Mouse (Mus musculus): ENCODE data around the gene Nr1h3.
"Not testable (repeated sequence)": the region's sequence is repeated elsewhere in the genome, so short reads cannot be mapped to it uniquely, and the experiment has no call there.

Gene Nr1h3

DNA sequence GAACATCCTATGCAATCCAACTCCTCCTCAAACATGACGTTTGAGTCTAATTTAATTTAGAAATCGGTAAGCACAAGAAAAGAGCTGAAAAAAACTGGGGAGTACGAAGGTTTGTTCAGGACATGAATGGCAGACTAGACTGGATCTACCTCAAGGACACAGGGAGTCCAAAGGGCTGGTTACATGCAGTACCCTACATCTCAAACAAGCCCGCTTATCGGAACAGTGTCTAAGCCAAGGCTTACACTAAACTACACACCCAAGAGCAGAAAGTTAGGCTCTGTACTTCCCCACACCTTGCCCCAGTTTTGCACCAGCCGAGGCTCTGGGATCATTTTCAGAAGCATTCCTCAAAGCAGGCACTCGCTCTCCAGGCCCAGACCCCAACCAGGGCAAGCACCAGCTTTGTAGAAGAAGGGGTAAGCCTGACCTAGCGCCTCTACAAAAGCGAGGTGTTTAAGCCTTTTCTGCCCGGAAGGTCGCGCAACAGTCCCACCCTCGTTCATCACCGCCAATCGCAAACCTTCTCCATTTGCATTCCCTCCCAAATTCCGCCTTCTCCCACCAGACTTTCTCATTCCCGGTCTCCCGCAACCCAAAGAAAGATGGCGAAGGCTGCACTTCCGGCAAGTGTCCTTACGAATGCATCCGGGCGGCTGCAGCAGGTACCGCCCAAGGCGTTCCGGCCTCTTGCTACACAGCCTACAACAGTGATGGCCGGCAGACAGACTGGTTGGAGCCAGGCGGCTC lies at the start of gene Nr1h3, which contains the start of gene Acp2:
Gene Nr1h3, minus strand, starts transcription at position 613 of the 750 bp plus-strand sequence.
Gene Acp2, plus strand, starts transcription at position 664 of the 750 bp plus-strand sequence.
- DNase-seq (ENCODE audit: low spot score in 2 of 2), result peak; percentile 89 to 94

GRCm38 (mm10) chr2:91252001-91252400 lies 49.4 kb upstream of the Nr1h3 start:
- DNase-seq (ENCODE audit: low spot score in 2 of 2), result no peak

GRCm38 (mm10) chr2:91248366-91248765 lies 45.7 kb upstream of the Nr1h3 start:
- DNase-seq (ENCODE audit: low spot score in 2 of 2), result no peak

DNA sequence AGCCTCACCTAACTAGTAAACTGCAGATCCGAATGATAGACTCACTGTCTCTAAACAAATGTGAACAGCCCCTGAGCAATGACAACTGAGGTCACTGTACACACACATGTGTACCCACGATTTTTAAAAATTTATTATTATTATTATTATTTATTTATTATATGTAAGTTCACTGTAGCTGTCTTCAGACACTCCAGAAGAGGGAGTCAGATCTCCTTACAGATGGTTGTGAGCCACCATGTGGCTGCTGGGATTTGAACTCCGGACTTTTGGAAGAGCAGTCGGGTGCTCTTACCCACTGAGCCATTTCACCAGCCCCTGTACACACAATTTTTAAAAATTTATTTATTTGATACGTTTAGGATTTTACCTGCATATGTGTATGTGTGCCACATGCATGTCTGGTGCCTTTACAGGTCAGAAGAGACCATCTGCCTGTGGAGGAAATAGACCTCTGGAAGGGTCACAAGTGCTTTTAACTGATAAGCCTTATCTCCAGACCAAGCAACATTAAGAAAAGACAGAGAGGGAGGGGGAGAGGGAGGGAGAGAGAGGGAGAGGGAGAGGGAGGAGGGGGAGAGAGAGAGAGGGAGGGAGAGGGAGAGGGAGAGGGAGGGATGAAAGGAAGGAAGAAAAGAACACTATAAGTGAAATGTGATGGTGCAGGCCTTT lies 42.1 kb upstream of the Nr1h3 start:
- DNase-seq (ENCODE audit: low spot score in 2 of 2), result no peak

DNA sequence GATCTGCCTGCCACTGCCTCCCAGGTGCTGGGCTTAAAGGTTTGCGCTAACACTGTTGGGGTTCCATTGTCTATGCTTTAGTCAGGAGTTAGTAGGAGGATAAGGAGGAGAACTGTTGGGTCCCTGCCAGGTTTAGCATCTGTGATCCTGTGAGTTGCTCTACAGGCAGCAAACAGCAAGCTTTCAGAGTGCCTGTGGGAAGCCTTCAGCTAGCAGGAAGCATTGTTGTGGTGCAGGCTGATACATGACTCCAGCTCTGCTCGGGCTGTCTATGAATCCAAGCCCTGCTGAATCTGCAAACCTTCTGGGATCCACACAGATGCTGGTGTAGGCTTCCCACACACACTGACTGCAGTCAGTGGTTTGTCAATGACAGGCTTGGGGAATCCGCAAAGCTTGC lies 40.8 kb upstream of the Nr1h3 start:
- DNase-seq (ENCODE audit: low spot score in 2 of 2), result no peak

GRCm38 (mm10) chr2:91242547-91242946 lies 39.9 kb upstream of the Nr1h3 start:
- no peak for DNase-seq (ENCODE audit: low spot score in 2 of 2)

GRCm38 (mm10) chr2:91237511-91238080 lies 35.0 kb upstream of the Nr1h3 start:
- DNase-seq (ENCODE audit: low spot score in 2 of 2), result not testable (repeated sequence)

DNA sequence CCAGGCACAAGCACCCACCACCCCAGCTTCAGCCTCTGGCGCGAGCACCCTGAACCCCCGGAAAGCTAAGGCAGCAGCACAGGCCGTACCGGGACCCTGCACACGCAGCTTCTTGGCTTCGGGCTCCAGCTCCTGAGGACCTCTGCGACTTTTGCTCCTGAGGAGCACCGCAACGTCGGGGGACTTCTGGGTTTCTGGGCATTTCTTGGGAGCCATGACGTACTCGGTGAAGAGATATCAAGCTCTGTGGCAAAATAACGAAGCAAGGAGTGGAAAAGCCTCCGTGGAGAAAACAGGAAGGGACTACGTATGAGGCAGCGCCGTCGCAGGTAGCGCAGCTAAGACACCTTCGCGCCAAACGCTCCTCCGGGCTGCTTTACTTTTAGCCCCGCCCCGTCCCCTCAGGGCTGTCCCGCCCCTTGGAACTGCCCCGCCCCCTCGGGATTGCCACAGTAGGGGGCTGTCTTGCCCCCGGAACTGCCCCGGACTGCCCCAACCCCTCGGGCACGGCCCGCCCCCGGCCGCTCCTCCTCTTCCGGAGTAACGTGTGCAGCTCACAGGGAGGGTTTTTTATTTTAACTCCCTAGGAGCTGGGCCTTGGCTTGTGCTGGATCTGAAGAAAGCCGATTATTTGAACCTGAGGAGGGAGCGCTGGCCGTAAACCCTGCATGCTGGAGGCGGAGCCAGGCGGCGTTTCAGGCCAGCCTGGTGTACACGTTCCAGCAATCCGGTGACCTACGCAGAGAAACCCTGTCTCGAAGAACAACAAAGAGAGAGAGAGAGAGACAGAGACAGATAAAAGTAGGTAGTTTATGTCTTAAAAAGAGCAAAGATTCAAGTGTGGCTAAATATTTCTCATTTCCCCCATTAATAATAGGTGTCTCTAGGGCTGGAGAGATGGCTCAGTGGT lies 34.2 kb upstream of the Nr1h3 start, which contains the start of gene Ddb2:
Gene Ddb2, minus strand, starts transcription at position 382 of the 910 bp plus-strand sequence.
- peak; percentile 77 to 79 for DNase-seq (ENCODE audit: low spot score in 2 of 2)

DNA sequence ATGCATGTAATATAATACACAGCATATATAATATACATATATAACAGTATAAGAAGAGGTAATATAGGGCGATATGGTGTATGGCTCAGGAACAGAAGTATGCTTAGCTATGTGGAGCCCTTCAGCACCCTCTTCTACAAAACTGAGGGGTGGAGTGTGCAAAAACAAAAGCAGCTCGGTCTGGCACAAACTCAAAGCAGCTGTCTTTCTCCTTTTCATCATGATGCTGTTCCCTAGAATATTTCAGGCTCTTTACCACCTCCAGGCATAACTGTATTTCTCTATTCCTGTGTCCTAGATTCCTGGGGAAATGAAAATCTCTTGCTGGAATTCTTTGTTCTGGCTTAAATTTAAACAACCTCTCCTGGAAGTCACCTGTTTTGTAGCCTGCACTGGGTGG lies 27.1 kb upstream of the Nr1h3 start:
- DNase-seq (ENCODE audit: low spot score in 2 of 2), result no peak

- DNase-seq (ENCODE audit: low spot score in 2 of 2), result no peak
Measured at GRCm38 (mm10) chr2:91223614-91224013, 21.0 kb upstream of the Nr1h3 start.

- no peak for DNase-seq (ENCODE audit: low spot score in 2 of 2)
Measured at GRCm38 (mm10) chr2:91220501-91220900, 17.9 kb upstream of the Nr1h3 start.

DNA sequence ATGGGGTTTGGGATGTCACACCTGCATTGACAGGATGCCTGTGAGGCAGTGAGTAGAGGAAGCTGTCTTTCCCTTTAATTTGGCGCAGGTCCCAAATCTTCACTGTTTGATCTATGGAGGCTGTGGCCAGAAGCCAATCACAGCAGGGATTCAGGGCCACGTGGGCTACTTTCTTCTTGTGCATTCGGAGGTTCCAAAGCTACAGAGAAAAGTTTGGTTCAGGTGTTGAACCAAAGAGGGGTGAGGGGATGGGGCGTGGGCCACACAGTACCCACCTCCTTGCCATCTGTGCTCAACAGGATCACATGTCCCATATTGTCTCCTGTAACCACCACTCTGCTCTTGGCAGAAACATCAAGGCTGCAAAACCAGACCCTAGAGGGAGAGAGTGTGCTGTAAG lies 14.4 kb upstream of the Nr1h3 start:
- DNase-seq (ENCODE audit: low spot score in 2 of 2), result no peak

- no peak for DNase-seq (ENCODE audit: low spot score in 2 of 2)
Measured at GRCm38 (mm10) chr2:91213311-91213710, 10.7 kb upstream of the Nr1h3 start.

GRCm38 (mm10) chr2:91206254-91206775 lies 3.7 kb upstream of the Nr1h3 start:
- no peak for DNase-seq (ENCODE audit: low spot score in 2 of 2)

GRCm38 (mm10) chr2:91202972-91203656 lies 480 bp upstream of the Nr1h3 start:
- no peak for DNase-seq (ENCODE audit: low spot score in 2 of 2)

DNA sequence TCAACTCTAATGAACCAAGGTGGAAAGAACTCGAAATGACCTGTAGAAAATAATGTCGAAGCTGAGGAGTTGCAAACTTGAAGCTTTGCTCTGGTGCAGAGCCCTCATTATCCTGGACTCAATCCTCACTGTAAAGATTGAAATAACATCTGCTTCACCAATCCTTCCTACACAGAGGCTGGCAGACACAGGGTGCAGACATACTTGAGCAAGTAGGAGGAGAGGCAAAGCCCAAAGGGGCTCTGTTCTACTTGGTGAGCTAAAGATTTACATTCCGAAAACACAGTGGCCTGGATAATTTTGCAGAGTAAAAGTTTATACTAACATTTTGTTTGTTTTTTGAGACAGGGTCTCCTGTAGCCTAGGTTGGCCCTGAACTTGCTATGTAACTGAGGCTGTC lies 3.7 kb downstream of the Nr1h3 start:
- no peak for DNase-seq (ENCODE audit: low spot score in 2 of 2)

GRCm38 (mm10) chr2:91196577-91197001 lies 6.0 kb downstream of the Nr1h3 start:
- no peak for DNase-seq (ENCODE audit: low spot score in 2 of 2)

- DNase-seq (ENCODE audit: low spot score in 2 of 2), result peak in 1 of 2 experiments; percentile 42
Measured at GRCm38 (mm10) chr2:91194624-91195332, 7.9 kb downstream of the Nr1h3 start.

- DNase-seq (ENCODE audit: low spot score in 2 of 2), result no peak
Measured at GRCm38 (mm10) chr2:91190501-91190900, 12.1 kb downstream of the Nr1h3 start.

GRCm38 (mm10) chr2:91187431-91187830 lies 15.2 kb downstream of the Nr1h3 start:
- no peak for DNase-seq (ENCODE audit: low spot score in 2 of 2)
